Mouse (Mus musculus): ENCODE measurements around the gene Pml.

The Pml gene

GRCm38 (mm10) chr9:58169426-58169825, 80.2 kb downstream of the Pml start:
- in situ Hi-C loops (cut with MboI, MseI): no loop called here

DNA sequence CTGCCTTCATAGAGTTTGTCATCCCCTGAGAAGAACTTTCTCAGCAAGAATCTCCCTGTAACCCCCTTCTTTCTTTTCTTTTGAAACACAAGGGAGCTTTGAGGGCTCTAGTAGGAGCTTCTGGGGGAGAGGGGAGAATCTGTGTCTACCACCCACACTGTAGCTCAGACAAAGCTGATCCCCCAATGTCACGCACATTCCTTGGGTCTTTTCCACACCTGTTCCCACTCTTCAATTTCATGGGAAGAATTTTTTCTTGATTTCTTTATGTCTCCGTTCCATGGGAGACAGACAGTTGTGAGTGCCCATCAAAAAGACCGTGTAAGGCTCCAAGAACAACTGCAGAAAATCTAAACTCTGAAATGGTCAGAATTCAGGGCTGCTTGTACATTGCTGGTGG, 80.7 kb downstream of the Pml start:
- in situ Hi-C loops (cut with MboI, MseI): no loop called here
